Mouse (Mus musculus): Measurements from ENCODE around the gene Trim80. TPM values are rescaled to one million over a fixed set of nuclear protein-coding genes. Genes with fewer than 3 reads are reported as not detected.

The Trim80 gene
- polyA plus RNA-seq, 1 experiment from 2014 or later, result not detected

Small RNA genes lying within 50 kb of the gene (microRNA-seq; reads per million reads assigned to microRNA genes)
- 0.70 reads per million for gene Mir3968

Other genes with a start within 250 kb of the Trim80 start
- 0.09 and 0.21 TPM in 2 replicates for gene Grin2c, start 173.3 kb upstream of the Trim80 start, polyA plus RNA-seq (2016; fragmentation: Nextera tagmentation; extraction: Ambion mirVana)
- 13.2 and 16.1 TPM in 2 replicates for gene Fdxr, start 163.5 kb upstream of the Trim80 start, polyA plus RNA-seq (2016; fragmentation: Nextera tagmentation; extraction: Ambion mirVana)
- 0.10 and 0.15 TPM in 2 replicates for gene Fads6, start 142.9 kb upstream of the Trim80 start, polyA plus RNA-seq (2016; fragmentation: Nextera tagmentation; extraction: Ambion mirVana)
- 0.56 TPM in 1 of 2 replicates, not detected in the other for gene Otop2, start 133.4 kb upstream of the Trim80 start, polyA plus RNA-seq (2016; fragmentation: Nextera tagmentation; extraction: Ambion mirVana)
- not detected in 2 replicates for gene Ush1g, start 118.5 kb upstream of the Trim80 start, polyA plus RNA-seq (2016; fragmentation: Nextera tagmentation; extraction: Ambion mirVana)
- not detected in 2 replicates for gene Otop3, start 105.8 kb upstream of the Trim80 start, polyA plus RNA-seq (2016; fragmentation: Nextera tagmentation; extraction: Ambion mirVana)
- gene Hid1, start 72.8 kb upstream of the Trim80 start, polyA plus RNA-seq (2016; fragmentation: Nextera tagmentation; extraction: Ambion mirVana), result 2.2 and 2.5 TPM in 2 replicates
- 19.7 and 19.9 TPM in 2 replicates for gene Cdr2l, start 58.6 kb upstream of the Trim80 start, polyA plus RNA-seq (2016; fragmentation: Nextera tagmentation; extraction: Ambion mirVana)
- gene Mrpl58, start 36.8 kb upstream of the Trim80 start, polyA plus RNA-seq (2016; fragmentation: Nextera tagmentation; extraction: Ambion mirVana), result 175 and 182 TPM in 2 replicates
- 960 and 975 TPM in 2 replicates for gene Atp5h, start 20.6 kb upstream of the Trim80 start, polyA plus RNA-seq (2016; fragmentation: Nextera tagmentation; extraction: Ambion mirVana)
- gene Kctd2, start 20.4 kb upstream of the Trim80 start, polyA plus RNA-seq (2016; fragmentation: Nextera tagmentation; extraction: Ambion mirVana), result 25.3 and 26.5 TPM in 2 replicates
- 0.15 TPM in 1 of 2 replicates, not detected in the other for gene Slc16a5, start 21.9 kb downstream of the Trim80 start, polyA plus RNA-seq (2016; fragmentation: Nextera tagmentation; extraction: Ambion mirVana)
- 7.5 and 9.6 TPM in 2 replicates for gene Armc7, start 35.1 kb downstream of the Trim80 start, polyA plus RNA-seq (2016; fragmentation: Nextera tagmentation; extraction: Ambion mirVana)
- 66.2 and 78.2 TPM in 2 replicates for gene Nt5c, start 51.3 kb downstream of the Trim80 start, polyA plus RNA-seq (2016; fragmentation: Nextera tagmentation; extraction: Ambion mirVana)
- 512 and 557 TPM in 2 replicates for gene Jpt1, start 73.8 kb downstream of the Trim80 start, polyA plus RNA-seq (2016; fragmentation: Nextera tagmentation; extraction: Ambion mirVana)
- 1,335 and 1,406 TPM in 2 replicates for gene Sumo2, start 95.7 kb downstream of the Trim80 start, polyA plus RNA-seq (2016; fragmentation: Nextera tagmentation; extraction: Ambion mirVana)
- 211 and 212 TPM in 2 replicates for gene Nup85, start 123.9 kb downstream of the Trim80 start, polyA plus RNA-seq (2016; fragmentation: Nextera tagmentation; extraction: Ambion mirVana)
- gene Mrps7, start 163.4 kb downstream of the Trim80 start, polyA plus RNA-seq (2016; fragmentation: Nextera tagmentation; extraction: Ambion mirVana), result 96.0 and 106 TPM in 2 replicates
- 20.3 and 21.7 TPM in 2 replicates for gene Gga3, start 163.5 kb downstream of the Trim80 start, polyA plus RNA-seq (2016; fragmentation: Nextera tagmentation; extraction: Ambion mirVana)
- gene Mif4gd, start 172.4 kb downstream of the Trim80 start, polyA plus RNA-seq (2016; fragmentation: Nextera tagmentation; extraction: Ambion mirVana), result 18.2 and 18.6 TPM in 2 replicates
- 24.1 and 34.0 TPM in 2 replicates for gene Slc25a19, start 187.8 kb downstream of the Trim80 start, polyA plus RNA-seq (2016; fragmentation: Nextera tagmentation; extraction: Ambion mirVana)